Mouse (Mus musculus) stomach, postnatal 0 days (tissue): ENCODE data around the gene D430019H16Rik.

Experiments
- CTCF ChIP-seq: IDR thresholded peaks from 2 replicates; pipeline ENCODE4 v1.5.1; 2016; ENCODE audit warnings: antibody characterized with exemption, low read depth, mild to moderate bottlenecking, moderate library complexity
- EP300 ChIP-seq: optimal IDR thresholded peaks from 2 replicates; pipeline ENCODE3; 2016; ENCODE audit warnings: antibody characterized with exemption

DNA sequence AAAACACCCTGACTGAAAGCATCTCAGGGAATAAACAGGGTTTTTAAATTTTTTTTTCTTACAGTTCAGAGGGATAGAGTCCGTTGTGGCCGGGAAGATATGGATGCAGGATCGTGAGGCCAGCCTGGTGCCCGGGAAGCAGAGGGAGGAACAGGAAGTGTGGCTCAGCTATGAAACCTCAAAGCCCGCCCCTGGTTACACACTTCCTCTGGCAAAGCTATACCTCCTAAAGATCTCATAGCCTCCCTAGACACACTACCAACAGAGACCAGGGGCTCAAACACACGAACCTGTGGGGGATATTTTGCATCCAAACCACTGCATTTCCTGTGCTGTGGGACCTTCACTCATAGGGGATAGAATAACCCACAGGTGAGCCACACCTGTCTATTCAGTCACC, 7.9 kb upstream of the D430019H16Rik start:
- TF ChIP-seq EP300 (no peak), CTCF (no peak)
